Mouse (Mus musculus) heart, postnatal 36 days (tissue): ENCODE measurements around the gene Mtpn. TPM values are rescaled to one million over a fixed set of nuclear protein-coding genes. Genes with fewer than 3 reads are reported as not detected.

Source experiments
- microRNA-seq, 2 experiments: library from miRNA; unstranded; fragments of <30 nt; microRNA quantifications; one replicate each; pipeline ENCODE4 v1.2.0; 2021; ENCODE audit warnings: borderline number of aligned reads in 2 of 2
- total RNA-seq, 2 experiments: library from RNA; stranded (reverse); gene quantifications; 2 replicates each; pipeline ENCODE4 v1.2.3; 2021

The Mtpn gene
- total RNA-seq, 2 experiments from 2014 or later, result 43.1 to 55.7 TPM

Small RNA genes lying within 50 kb of the gene (microRNA-seq; reads per million reads assigned to microRNA genes)
- gene Gm23053, result 0 reads per million in 2 experiments

Other genes with a start within 250 kb of the Mtpn start
- gene Slc13a4, start 231.8 kb downstream of the Mtpn start, total RNA-seq, result under 1 TPM; 0.11 to 0.17 TPM
- under 1 TPM; 0.65 to 0.92 TPM for gene Fam180a, start 213.7 kb downstream of the Mtpn start, total RNA-seq